Comparison of ENCODE assay signal across 10 mouse cellular contexts in the genomic region with DNA sequence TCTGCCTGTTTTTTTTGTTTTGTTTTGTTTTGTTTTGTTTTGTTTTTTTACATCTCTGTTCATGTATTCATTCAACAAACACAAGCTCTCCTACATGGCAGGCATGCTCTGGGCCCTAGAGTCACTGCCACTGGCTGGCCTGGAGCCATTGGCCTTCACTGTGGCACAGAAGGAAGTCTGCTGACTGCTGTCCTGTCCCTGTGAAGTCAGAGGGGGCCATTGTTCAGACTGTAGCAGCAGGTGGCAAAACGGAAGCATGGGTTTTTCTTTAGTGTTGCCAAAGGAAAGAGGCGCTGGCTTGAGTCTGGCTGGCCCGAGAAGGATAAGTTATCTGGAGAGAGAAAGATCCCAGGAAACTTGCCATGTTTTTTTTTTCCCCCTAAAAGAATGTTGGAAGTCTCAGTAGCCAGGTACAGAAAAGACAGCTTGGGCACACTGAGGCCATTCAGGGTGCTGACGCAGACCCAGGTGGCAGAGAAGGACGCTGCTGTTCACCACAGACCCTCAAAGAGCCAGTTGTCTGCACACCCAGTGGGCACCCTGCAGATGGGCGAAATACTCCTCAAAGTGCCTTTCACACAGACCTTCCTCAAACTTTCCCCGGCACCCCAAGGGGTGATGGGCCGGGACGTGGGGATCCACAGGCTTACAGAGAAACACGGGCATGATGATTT. TPM values are rescaled to one million over a fixed set of nuclear protein-coding genes. Genes with fewer than 3 reads are reported as not detected.
A peak's percentile ranks its signal among the peaks of the same experiment; 100 is the strongest.
DNase-seq lines count a peak whose midpoint lies in the region; ATAC-seq and TF ChIP-seq lines count a peak whose summit lies in the region.
"Had no signal": no experiment of that assay in that cellular context is flagged by ENCODE, and none has a peak within 500 bp of the region (broad histone marks: within the 10 kb centered on the region; RNA-seq: fewer than 3 reads in every experiment).

No protein-coding gene starts in this region.

- H3K36me3 ChIP-seq in midbrain, embryonic 16.5 days (ENCODE audit: control insufficient read depth, insufficient read depth, low read length) = no peaks in the 10 kb centered on the region
- no peaks in the 10 kb centered on the region for H3K36me3 ChIP-seq in midbrain, embryonic 11.5 days (ENCODE audit: control insufficient read depth, insufficient read depth, low read length)
- no peaks in the 10 kb centered on the region for H3K36me3 ChIP-seq in hindbrain, embryonic 16.5 days (ENCODE audit: control insufficient read depth, insufficient read depth, low read length)
- H3K36me3 ChIP-seq in myocyte (ENCODE audit: control insufficient read depth, insufficient read depth) = no peaks in the 10 kb centered on the region
- H3K36me3 ChIP-seq in kidney, embryonic 16.5 days (ENCODE audit: insufficient read depth, low read length) = no peaks in the 10 kb centered on the region
- H3K36me3 ChIP-seq: heart, embryonic 10.5 days; lung, embryonic 15.5 days had no signal

- no peak overlapping the region for H3ac ChIP-seq in myocyte (ENCODE audit: control insufficient read depth, insufficient read length)

- intact Hi-C loops in gastrocnemius, postnatal 14 days (cut with DNase I; ENCODE audit: low total_unique reads) = no loop called here

- ATAC-seq in midbrain, embryonic 16.5 days = no peak
- no peak for ATAC-seq in midbrain, embryonic 11.5 days (ENCODE audit: low FRiP score)
- ATAC-seq in hindbrain, embryonic 16.5 days = peak; percentile 71; the same call in 1 of the 2 replicates
- no peak for ATAC-seq in kidney, embryonic 16.5 days (ENCODE audit: low FRiP score, low TSS enrichment)

- H3K27ac ChIP-seq in midbrain, embryonic 16.5 days (ENCODE audit: low read length) = peak overlapping the region; percentile 30; the same call in 1 of the 2 replicates
- H3K27ac ChIP-seq in midbrain, embryonic 11.5 days (ENCODE audit: low read depth, low read length) = no peak overlapping the region
- peak overlapping the region; percentile 49; the same call in 1 of the 2 replicates for H3K27ac ChIP-seq in hindbrain, embryonic 16.5 days (ENCODE audit: low read depth, low read length)
- H3K27ac ChIP-seq in kidney, embryonic 16.5 days (ENCODE audit: low read length) = no peak overlapping the region
- H3K27ac ChIP-seq: lung, embryonic 15.5 days had no signal

- peak; percentile 47 for DNase-seq in gastrocnemius, postnatal 14 days
- DNase-seq in gastrocnemius, postnatal 10 days = no peak
- no peak for DNase-seq in midbrain, embryonic 11.5 days (ENCODE audit: low spot score, missing footprints)
- DNase-seq in adrenal gland, postnatal 36 days = no peak

- H3K79me2 ChIP-seq in myocyte (ENCODE audit: control insufficient read depth, insufficient read depth) = no peaks in the 10 kb centered on the region

- no peak overlapping the region for H3K4me2 ChIP-seq in midbrain, embryonic 16.5 days (ENCODE audit: low read length)
- H3K4me2 ChIP-seq in midbrain, embryonic 11.5 days = no peak overlapping the region
- no peak overlapping the region for H3K4me2 ChIP-seq in hindbrain, embryonic 16.5 days (ENCODE audit: low read length)
- H3K4me2 ChIP-seq in myocyte (ENCODE audit: low read depth) = peak overlapping the region; percentile 46
- no peak overlapping the region for H3K4me2 ChIP-seq in kidney, embryonic 16.5 days (replicated peaks; ENCODE audit: low read depth, low read length)
- H3K4me2 ChIP-seq: lung, embryonic 15.5 days had no signal

- WGBS in midbrain, embryonic 16.5 days = 62% methylated on average over 10 of the region's 10 CpGs
- 68% methylated on average over 10 of the region's 10 CpGs for WGBS in midbrain, embryonic 11.5 days
- WGBS in hindbrain, embryonic 16.5 days = 57% methylated on average over 10 of the region's 10 CpGs
- WGBS in kidney, embryonic 16.5 days = 79% methylated on average over 10 of the region's 10 CpGs

- H3K27me3 ChIP-seq in midbrain, embryonic 16.5 days (ENCODE audit: control insufficient read depth, insufficient read depth, low read depth, low read length) = peaks cover 5% of the 10 kb centered on the region
- peaks cover 5% of the 10 kb centered on the region for H3K27me3 ChIP-seq in midbrain, embryonic 11.5 days (ENCODE audit: control insufficient read depth, insufficient read depth, low read length)
- H3K27me3 ChIP-seq in hindbrain, embryonic 16.5 days (replicated peaks; ENCODE audit: control insufficient read depth, insufficient read depth, low read length) = peaks cover 11% of the 10 kb centered on the region
- H3K27me3 ChIP-seq in myocyte (ENCODE audit: control insufficient read depth, insufficient read depth, insufficient read length) = no peaks in the 10 kb centered on the region
- H3K27me3 ChIP-seq in kidney, embryonic 16.5 days (ENCODE audit: insufficient read depth, low read length) = peaks cover 5% of the 10 kb centered on the region; the same call in 1 of the 2 replicates

- no peak for TF ChIP-seq POLR2A in myocyte (IDR thresholded peaks at IDR 0.05; ENCODE audit: insufficient read length, low read depth)

- H3K9ac ChIP-seq in midbrain, embryonic 16.5 days (ENCODE audit: low read depth, low read length) = no peak overlapping the region
- H3K9ac ChIP-seq in midbrain, embryonic 11.5 days (ENCODE audit: low read length) = no peak overlapping the region
- no peak overlapping the region for H3K9ac ChIP-seq in hindbrain, embryonic 16.5 days (ENCODE audit: low read depth, low read length)
- no peak overlapping the region for H3K9ac ChIP-seq in kidney, embryonic 16.5 days (replicated peaks; ENCODE audit: low read length)
- H3K9ac ChIP-seq: lung, embryonic 15.5 days had no signal

- H3K4me3 ChIP-seq in midbrain, embryonic 16.5 days (ENCODE audit: low read depth, low read length) = no peak overlapping the region
- H3K4me3 ChIP-seq in midbrain, embryonic 11.5 days (ENCODE audit: low read depth, low read length) = no peak overlapping the region
- H3K4me3 ChIP-seq in hindbrain, embryonic 16.5 days (ENCODE audit: low read length) = no peak overlapping the region
- H3K4me3 ChIP-seq in myocyte = no peak overlapping the region
- no peak overlapping the region for H3K4me3 ChIP-seq in kidney, embryonic 16.5 days (ENCODE audit: low read length)
- H3K4me3 ChIP-seq: heart, embryonic 10.5 days; lung, embryonic 15.5 days had no signal

- H3K4me1 ChIP-seq in midbrain, embryonic 16.5 days (ENCODE audit: control insufficient read depth, insufficient read depth, low read length) = no peaks in the 10 kb centered on the region
- no peaks in the 10 kb centered on the region for H3K4me1 ChIP-seq in midbrain, embryonic 11.5 days (ENCODE audit: control insufficient read depth, insufficient read depth, low read length)
- H3K4me1 ChIP-seq in hindbrain, embryonic 16.5 days (ENCODE audit: control insufficient read depth, insufficient read depth, low read depth, low read length) = no peaks in the 10 kb centered on the region; the same call in 1 of the 2 replicates
- no peaks in the 10 kb centered on the region for H3K4me1 ChIP-seq in kidney, embryonic 16.5 days (ENCODE audit: insufficient read depth, low read length)
- H3K4me1 ChIP-seq: lung, embryonic 15.5 days had no signal

- H3K9me3 ChIP-seq in midbrain, embryonic 16.5 days (replicated peaks; ENCODE audit: control insufficient read depth, low read length, poor library complexity, severe bottlenecking) = no peaks in the 10 kb centered on the region
- no peaks in the 10 kb centered on the region for H3K9me3 ChIP-seq in midbrain, embryonic 11.5 days (ENCODE audit: control insufficient read depth, low read length)
- no peaks in the 10 kb centered on the region; the same call in 1 of the 2 replicates for H3K9me3 ChIP-seq in hindbrain, embryonic 16.5 days (ENCODE audit: control insufficient read depth, low read length)
- no peaks in the 10 kb centered on the region for H3K9me3 ChIP-seq in kidney, embryonic 16.5 days (ENCODE audit: low read length)
- H3K9me3 ChIP-seq: heart, embryonic 10.5 days; lung, embryonic 15.5 days had no signal

TF ChIP-seq in myocyte, 11 proteins besides CTCF, POLR2A, EP300 and RAD21:
- TF ChIP-seq SRF (IDR thresholded peaks at IDR 0.05; ENCODE audit: control insufficient read depth, insufficient read length, low read depth) = no peak
- no peak for TF ChIP-seq CEBPB (IDR thresholded peaks at IDR 0.05; ENCODE audit: insufficient read depth, poor library complexity, severe bottlenecking)
- no peak for TF ChIP-seq MYOD1 (IDR thresholded peaks at IDR 0.05; ENCODE audit: control insufficient read depth in 1 of 3, insufficient read length in 2 of 3, low read depth in 2 of 3)
- TF ChIP-seq TCF12 (IDR thresholded peaks at IDR 0.05; ENCODE audit: insufficient read depth, poor library complexity, severe bottlenecking) = no peak
- TF ChIP-seq TCF3 (IDR thresholded peaks at IDR 0.05; ENCODE audit: insufficient read length, low read depth) = no peak
- no peak for TF ChIP-seq REST (IDR thresholded peaks at IDR 0.05; ENCODE audit: insufficient read depth, insufficient read length)
- no peak for TF ChIP-seq MYOG (IDR thresholded peaks at IDR 0.05; ENCODE audit: control insufficient read depth in 1 of 3, insufficient read depth in 1 of 3, insufficient read length in 2 of 3, low read depth in 2 of 3)
- no peak for TF ChIP-seq POLR2AphosphoS2 (IDR thresholded peaks at IDR 0.05; ENCODE audit: insufficient read length, low read depth)
- no peak for TF ChIP-seq E2F4 (IDR thresholded peaks at IDR 0.05; ENCODE audit: insufficient read depth)
- no peak for TF ChIP-seq USF1 (IDR thresholded peaks at IDR 0.05; ENCODE audit: low read depth)
- TF ChIP-seq MAX (IDR thresholded peaks at IDR 0.05; ENCODE audit: low read depth) = no peak

RNA-seq across cellular contexts. Expression of gene Zfpm1, which starts 57.8 kb away (rescaled TPM):
- total RNA-seq in gastrocnemius, postnatal 14 days (2021) = 1 to 10 TPM; 8.4 to 8.6 TPM
- 10 to 100 TPM; 10.6 to 12.8 TPM for total RNA-seq in gastrocnemius, postnatal 10 days (2021)
- polyA plus RNA-seq in midbrain, embryonic 16.5 days (2015; fragmentation: Nextera tagmentation; extraction: Ambion mirVana) = 0.77 and 1.2 TPM in 2 replicates
- polyA plus RNA-seq in midbrain, embryonic 11.5 days (2014; fragmentation: Nextera tagmentation; extraction: Ambion mirVana) = 1.6 and 1.8 TPM in 2 replicates
- 0.75 and 1.2 TPM in 2 replicates for polyA plus RNA-seq in hindbrain, embryonic 16.5 days (2015; fragmentation: Nextera tagmentation; extraction: Ambion mirVana)
- polyA plus RNA-seq in myocyte (2012; fragmentation: generic; extraction: Trizol) = 22.6 TPM
- 1.5 and 1.6 TPM in 2 replicates for polyA plus RNA-seq in kidney, embryonic 16.5 days (2015; fragmentation: Nextera tagmentation; extraction: Ambion mirVana)
- total RNA-seq in adrenal gland, postnatal 36 days (2021) = 10 to 100 TPM; 14.0 to 15.5 TPM

Comparison
In these comparisons a context has a peak if more than half of its experiments do, and no peak if none do; other contexts are left out.
1. H3K27ac ChIP-seq: peak in midbrain, embryonic 16.5 days (single experiment) and hindbrain, embryonic 16.5 days (single experiment); none in midbrain, embryonic 11.5 days (single experiment) and kidney, embryonic 16.5 days (single experiment).